Mouse (Mus musculus): ENCODE measurements at regions not wholly inside any gene's neighbourhood (a gene's known extent, or its start where the extent isn't known, plus 50 kb on each side); places are given as distances from the start of the nearest gene placed in this dataset.

GRCm38 (mm10) chr8:11909146-11909545 is 68.9 kb downstream of the Tex29 start:
- no peak for DNase-seq (ENCODE audit: low spot score in 2 of 2)

DNA sequence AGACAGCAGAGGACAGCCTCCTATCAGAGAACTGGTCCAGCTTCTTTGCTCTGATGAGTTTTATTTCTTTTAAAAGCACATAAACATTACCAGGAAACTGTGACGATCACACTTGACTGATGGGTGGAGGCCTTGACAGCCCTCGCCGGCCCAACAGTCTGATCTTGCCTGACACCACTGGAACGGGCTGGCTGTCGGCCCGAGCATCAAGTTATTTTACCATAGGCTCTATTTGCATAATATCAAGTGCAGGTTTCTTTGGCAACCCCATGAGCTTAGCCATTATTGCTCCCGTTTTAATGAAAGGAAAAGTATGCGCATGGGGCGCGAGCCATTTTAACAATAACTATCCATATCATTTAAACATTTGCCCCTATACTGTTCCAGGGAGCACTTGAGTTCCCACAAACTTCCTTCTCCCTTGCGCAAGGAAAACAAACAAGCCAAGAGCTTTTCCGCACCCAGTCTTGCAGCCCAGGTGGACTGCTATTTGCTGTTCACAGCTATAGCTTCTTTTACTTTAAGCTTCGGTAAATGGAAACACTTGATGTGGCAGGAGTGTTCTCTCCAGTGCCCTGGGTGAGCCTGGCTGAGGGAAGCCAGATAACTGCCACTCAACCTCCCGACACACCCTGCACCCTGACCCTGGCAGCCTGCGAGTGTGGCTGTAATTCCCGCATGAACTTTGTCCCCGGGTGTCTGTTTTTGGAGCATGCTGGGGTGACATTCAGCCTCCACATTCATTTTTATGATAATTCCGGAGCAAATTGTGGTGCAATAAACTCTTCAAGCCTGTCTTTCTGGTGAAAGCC is 71.6 kb downstream of the Tex29 start:
- DNase-seq (ENCODE audit: low spot score in 2 of 2): no peak

DNA sequence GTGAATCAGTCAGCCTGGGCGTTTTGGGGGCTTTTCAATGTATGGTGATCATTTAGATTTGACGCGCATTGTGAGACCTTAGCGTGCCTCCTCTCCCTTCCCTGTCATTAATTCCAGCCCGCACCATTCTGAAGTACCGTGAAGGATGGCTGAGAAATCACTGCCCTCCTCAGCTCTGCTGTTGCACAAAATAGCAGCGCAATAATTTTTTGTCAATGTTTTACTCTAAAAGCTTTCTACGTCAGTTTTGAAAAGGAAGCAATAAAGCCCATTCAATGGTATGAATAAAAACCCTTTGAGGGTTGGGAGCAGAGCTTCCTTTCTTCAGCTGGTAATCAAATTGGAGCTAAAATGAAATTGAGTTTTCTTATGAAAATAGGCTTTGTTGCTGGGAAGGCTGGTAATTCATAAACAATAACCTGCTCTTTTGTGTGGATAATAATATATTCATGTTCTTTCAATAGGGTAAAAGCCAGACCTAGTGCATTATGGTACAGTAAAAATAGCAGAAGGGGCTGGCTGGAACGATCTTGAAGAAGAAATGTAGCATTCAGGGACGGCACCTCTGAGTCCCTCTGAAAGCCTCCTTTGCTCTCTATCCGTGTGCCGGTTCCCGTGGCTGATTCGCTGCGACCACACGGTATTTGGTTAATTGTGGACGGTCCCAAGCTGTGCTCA is 72.3 kb downstream of the Tex29 start:
- no peak for DNase-seq (ENCODE audit: low spot score in 2 of 2)

DNA sequence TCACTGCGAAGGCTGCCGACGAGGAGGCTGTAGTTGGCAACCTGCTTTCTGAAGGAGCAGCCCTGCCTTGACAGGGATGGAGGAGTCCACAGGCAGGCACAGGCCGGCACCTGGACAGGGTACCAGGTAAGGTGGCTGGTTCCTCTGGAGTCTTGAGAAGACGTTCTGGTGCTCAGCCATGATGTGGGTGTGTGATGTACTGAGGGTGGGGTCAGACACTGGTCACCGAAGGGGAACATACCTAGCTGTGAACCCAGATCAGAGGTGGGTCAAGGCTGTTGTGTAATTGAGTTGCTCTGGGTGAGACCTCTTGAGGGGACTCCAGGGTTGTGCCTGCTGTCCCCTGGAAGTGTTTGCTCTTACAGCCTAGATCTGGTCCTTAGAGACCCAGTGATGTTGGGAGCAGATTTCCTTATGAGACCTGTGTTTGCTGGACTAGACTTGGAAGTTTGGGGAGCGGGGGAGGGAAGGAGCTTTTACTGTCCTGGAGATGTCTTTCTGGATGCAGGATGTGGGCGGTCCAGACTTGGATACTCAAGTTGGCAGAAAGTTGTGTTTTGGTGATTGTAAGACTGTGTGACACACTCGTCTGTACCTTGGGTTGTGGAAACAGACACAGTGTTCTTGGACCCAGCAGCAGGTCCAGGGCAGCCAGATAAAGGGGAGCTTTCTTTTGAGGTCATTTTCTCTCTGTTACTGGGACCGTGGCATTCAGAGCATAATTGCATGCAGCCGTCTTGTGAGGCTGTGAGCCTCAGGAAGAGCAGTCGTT is 73.0 kb downstream of the Tex29 start:
- DNase-seq (ENCODE audit: low spot score in 2 of 2): no peak

- DNase-seq (ENCODE audit: low spot score in 2 of 2): no peak
Observed at GRCm38 (mm10) chr8:11914131-11914530, 73.9 kb downstream of the Tex29 start.

GRCm38 (mm10) chr8:11914681-11915474 is 74.6 kb downstream of the Tex29 start:
- DNase-seq (ENCODE audit: low spot score in 2 of 2): no peak

GRCm38 (mm10) chr8:11915721-11916120 is 75.4 kb downstream of the Tex29 start:
- DNase-seq (ENCODE audit: low spot score in 2 of 2): no peak

DNA sequence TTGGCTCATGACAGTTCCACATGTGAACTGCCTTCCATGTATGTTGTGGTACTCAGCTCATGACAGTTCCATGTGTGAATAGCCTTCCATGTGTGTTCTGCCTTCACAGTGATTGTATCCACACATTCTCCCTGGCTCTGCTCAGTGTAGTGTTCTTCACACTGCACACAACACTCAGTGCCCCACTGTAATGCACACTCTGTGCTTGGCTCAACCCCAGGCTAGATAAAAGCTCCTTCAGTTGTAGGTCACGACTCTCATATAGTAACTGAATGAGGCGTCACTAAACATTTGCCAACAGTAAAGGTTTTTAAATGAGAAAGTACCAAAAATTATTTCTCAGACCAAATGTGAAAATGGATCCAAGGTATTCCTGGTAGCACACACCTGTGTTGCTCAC is 79.6 kb downstream of the Tex29 start:
- no peak for DNase-seq (ENCODE audit: low spot score in 2 of 2)

GRCm38 (mm10) chr8:11923115-11923514 is 82.8 kb downstream of the Tex29 start:
- DNase-seq (ENCODE audit: low spot score in 2 of 2): no peak

GRCm38 (mm10) chr8:11924165-11924564 is 83.9 kb downstream of the Tex29 start:
- peak; percentile 7 to 63 for DNase-seq (ENCODE audit: low spot score in 2 of 2)

DNA sequence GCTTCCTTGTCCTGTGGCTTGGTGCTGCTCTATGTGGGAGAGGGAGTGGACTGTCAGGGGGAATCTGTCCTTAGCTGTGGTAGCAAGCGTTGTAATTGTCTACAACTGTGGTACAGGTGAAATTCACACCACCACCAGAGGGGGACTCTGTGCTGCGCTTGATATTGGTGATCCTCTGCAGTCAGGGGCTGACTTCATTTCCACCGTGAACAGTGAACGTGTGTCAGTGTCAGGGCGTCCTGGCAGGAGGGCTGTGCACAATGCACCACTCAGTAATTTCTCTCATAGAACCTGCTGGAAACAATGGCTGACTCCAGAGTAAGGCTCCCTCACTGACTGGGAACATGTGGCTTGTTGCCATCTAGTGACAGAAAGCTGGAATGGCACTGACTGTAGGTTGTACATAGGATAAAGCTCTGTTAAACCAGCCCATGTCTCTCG is 102.6 kb downstream of the Tex29 start:
- DNase-seq (ENCODE audit: low spot score in 2 of 2): peak in 1 of 2 experiments; percentile 21

- no peak for DNase-seq (ENCODE audit: low spot score in 2 of 2)
Observed at GRCm38 (mm10) chr8:11947766-11948165, 107.5 kb downstream of the Tex29 start.

- no peak for DNase-seq (ENCODE audit: low spot score in 2 of 2)
Observed at GRCm38 (mm10) chr8:11956268-11956667, 116.0 kb downstream of the Tex29 start.

DNA sequence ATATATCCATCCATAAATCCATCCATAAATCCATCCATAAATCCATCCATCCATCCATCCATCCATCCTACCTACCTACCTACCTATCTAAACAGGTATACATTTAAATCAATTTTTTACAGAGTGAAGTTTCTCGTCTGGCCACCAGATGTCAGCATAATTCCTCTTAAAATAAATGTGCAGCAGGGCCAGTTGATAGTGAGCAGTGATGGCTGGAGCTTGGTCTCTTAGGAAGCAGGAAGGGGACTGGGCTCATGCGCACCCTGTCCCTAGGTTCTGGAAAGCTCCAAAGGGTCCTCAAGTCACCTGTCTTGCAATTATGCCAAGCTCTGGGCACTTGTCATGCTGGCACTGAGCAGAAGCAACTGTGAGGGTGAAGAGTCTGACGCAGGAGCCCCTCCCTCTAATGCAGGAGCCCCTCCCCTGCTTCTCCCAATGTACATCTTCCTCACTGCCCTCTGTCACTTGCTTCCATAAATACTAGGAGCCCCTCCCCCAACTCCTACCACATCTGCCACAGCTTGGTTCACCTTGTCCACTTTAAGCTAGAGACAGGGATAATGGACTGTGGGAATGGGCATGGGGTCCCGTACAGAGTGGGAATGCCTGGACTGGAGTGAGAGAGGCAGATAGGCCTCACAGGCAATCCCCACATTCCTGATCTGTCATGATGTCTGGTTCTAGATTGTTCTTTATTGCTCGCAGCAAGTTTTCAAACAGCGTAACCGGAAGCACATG is 116.9 kb downstream of the Tex29 start:
- DNase-seq (ENCODE audit: low spot score in 2 of 2): no peak

DNA sequence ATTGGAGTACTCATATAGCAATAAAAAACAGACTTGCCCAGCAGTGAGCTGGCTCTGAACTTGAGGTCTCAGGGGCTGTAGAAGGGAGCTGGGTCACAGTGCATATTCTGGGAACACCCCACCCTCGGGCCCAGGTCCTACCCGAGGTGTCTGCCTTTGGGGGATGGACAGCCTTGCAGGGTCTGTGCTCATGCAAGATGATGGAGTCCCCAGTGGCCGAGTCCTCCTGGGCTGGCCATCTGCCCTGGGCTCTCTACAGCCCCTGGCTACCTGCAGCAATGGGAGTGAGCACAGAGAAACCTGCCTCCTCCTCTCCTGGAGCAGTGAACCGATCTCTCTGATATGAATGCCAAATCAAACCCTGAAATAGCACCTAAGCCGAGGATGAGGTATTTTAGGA is 117.9 kb downstream of the Tex29 start:
- DNase-seq (ENCODE audit: low spot score in 2 of 2): no peak

- no peak for DNase-seq (ENCODE audit: low spot score in 2 of 2)
Observed at GRCm38 (mm10) chr8:11959466-11959865, 119.2 kb downstream of the Tex29 start.

- DNase-seq (ENCODE audit: low spot score in 2 of 2): no peak
Observed at GRCm38 (mm10) chr8:11963575-11963974, 123.3 kb downstream of the Tex29 start.

DNA sequence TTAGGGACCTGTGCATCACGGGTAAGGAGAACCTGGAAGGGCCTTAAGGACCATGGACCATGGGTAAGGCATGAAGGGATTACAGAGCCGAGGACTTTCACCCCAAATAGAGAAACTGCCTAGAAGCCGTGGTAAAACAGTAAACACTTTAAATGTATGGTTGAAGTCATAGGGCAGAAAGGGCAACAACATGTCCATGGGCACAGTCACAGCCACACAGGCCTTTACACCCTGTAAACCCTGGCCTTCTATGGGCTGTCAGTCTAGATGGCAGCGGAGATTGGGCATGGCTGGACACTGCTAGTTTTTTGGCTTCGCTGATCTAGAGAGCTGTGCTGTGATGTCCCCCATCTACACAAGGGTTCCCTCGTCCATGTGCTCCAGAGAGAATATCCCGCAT is 127.4 kb downstream of the Tex29 start:
- no peak for DNase-seq (ENCODE audit: low spot score in 2 of 2)

- no peak for DNase-seq (ENCODE audit: low spot score in 2 of 2)
Observed at GRCm38 (mm10) chr8:11970515-11970914, 130.2 kb downstream of the Tex29 start.

DNA sequence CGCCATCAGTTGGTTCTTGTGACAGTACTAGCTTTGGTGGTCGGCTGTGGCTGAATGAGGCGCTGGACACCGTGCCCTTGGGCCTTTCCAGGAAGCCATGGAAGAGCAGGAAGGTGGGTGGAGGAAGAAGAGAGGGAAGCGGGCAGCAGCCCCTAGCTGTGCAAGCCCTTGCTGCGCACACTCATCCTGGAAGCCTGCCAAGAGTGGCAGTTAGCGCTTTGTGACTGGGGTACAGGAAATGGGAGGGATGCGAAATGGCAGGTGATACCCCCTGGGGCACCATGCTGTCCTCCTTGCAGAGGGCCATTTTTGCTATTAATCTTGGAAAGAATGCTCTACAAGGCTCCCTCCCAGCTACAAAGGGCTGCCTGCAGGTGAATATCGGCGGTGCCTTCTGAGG is 133.2 kb downstream of the Tex29 start:
- DNase-seq (ENCODE audit: low spot score in 2 of 2): no peak

GRCm38 (mm10) chr8:11977121-11977520 is 136.8 kb downstream of the Tex29 start:
- DNase-seq (ENCODE audit: low spot score in 2 of 2): no peak

Data from thymus, postnatal 10 days (tissue).